17 mouse cellular contexts compared by ENCODE assay signal in the genomic region with DNA sequence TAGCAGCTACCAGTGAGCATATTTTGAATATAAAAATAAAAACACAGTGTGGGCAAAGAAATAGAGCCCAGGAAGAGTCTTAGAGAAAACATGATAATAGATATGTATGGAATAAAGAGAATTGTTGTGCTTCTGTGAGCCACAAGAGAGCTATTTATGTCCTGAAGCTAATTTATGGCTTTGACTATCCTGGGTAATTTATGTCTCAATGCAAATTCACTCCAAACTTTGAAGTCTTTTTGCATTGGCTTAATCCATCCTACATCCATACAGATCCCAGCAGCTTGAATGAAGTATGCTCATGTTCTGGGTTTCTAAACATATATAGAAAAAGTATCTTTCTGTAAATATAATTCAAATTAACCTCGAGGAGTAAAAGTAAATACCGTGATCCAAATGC.
A peak's percentile ranks its signal among the peaks of the same experiment; 100 is the strongest.
DNase-seq lines count a peak whose midpoint lies in the region; ATAC-seq lines count a peak whose summit lies in the region.
"Had no signal": no experiment of that assay in that cellular context is flagged by ENCODE, and none has a peak within 500 bp of the region (broad histone marks: within the 10 kb centered on the region; RNA-seq: fewer than 3 reads in every experiment).

No protein-coding gene starts in this region.

- no peaks in the 10 kb centered on the region for H3K27me3 ChIP-seq in hindbrain, embryonic 10.5 days (ENCODE audit: insufficient read depth, poor library complexity, severe bottlenecking)
- H3K27me3 ChIP-seq in hindbrain, embryonic 11.5 days (ENCODE audit: control insufficient read depth, insufficient read depth, low read length), result no peaks in the 10 kb centered on the region
- H3K27me3 ChIP-seq in hindbrain, embryonic 15.5 days, result no peaks in the 10 kb centered on the region
- H3K27me3 ChIP-seq in midbrain, embryonic 12.5 days, result no peaks in the 10 kb centered on the region
- no peaks in the 10 kb centered on the region for H3K27me3 ChIP-seq in neural tube, embryonic 14.5 days (ENCODE audit: control insufficient read depth, insufficient read depth, low read length)
- H3K27me3 ChIP-seq: limb, embryonic 15.5 days; megakaryocyte, embryonic 14.5 days; stomach, embryonic 15.5 days had no signal

- DNase-seq in hindbrain, embryonic 10.5 days (ENCODE audit: low spot score), result no peak
- no peak for DNase-seq in hindbrain, embryonic 11.5 days (ENCODE audit: low spot score)
- DNase-seq in B cell, adult 2 months, result no peak
- DNase-seq in thymus, postnatal 14 days, result no peak
- DNase-seq: cerebellum, adult 9-10 months; gastrocnemius, postnatal 25 days; kidney, adult 8-10 months; kidney, postnatal 36 days; lung, postnatal 14 days; spleen, adult 18-20 months had no signal

- H3K27ac ChIP-seq in hindbrain, embryonic 10.5 days, result peak overlapping the region; percentile 35
- no peak overlapping the region for H3K27ac ChIP-seq in hindbrain, embryonic 11.5 days (ENCODE audit: low read depth, low read length)
- H3K27ac ChIP-seq in hindbrain, embryonic 15.5 days (replicated peaks), result peak overlapping the region; percentile 43
- H3K27ac ChIP-seq in midbrain, embryonic 12.5 days (replicated peaks), result 0 out of 2 replicates have a peak overlapping the region, but pooled peaks have one; percentile 20
- 0 out of 2 replicates have a peak overlapping the region, but pooled peaks have one; percentile 28 for H3K27ac ChIP-seq in neural tube, embryonic 14.5 days (ENCODE audit: low read depth, low read length)
- H3K27ac ChIP-seq: embryonic facial prominence, embryonic 10.5 days; limb, embryonic 15.5 days; stomach, embryonic 15.5 days had no signal

- no peak overlapping the region for H3K9ac ChIP-seq in hindbrain, embryonic 11.5 days (ENCODE audit: low read depth, low read length)
- H3K9ac ChIP-seq in hindbrain, embryonic 15.5 days, result peak overlapping the region; percentile 33; the same call in 1 of the 2 replicates
- H3K9ac ChIP-seq in midbrain, embryonic 12.5 days (replicated peaks), result no peak overlapping the region
- H3K9ac ChIP-seq in neural tube, embryonic 14.5 days (replicated peaks; ENCODE audit: low read depth, low read length), result no peak overlapping the region
- H3K9ac ChIP-seq: limb, embryonic 15.5 days; stomach, embryonic 15.5 days had no signal

- H3K4me3 ChIP-seq in hindbrain, embryonic 10.5 days, result peak overlapping the region; percentile 28
- H3K4me3 ChIP-seq in hindbrain, embryonic 11.5 days (ENCODE audit: low read depth, low read length), result no peak overlapping the region
- peak overlapping the region; percentile 19; the same call in 1 of the 2 replicates for H3K4me3 ChIP-seq in hindbrain, embryonic 15.5 days
- H3K4me3 ChIP-seq in midbrain, embryonic 12.5 days, result 0 out of 2 replicates have a peak overlapping the region, but pooled peaks have one; percentile 7
- peak overlapping the region; percentile 6; the same call in 1 of the 2 replicates for H3K4me3 ChIP-seq in neural tube, embryonic 14.5 days (ENCODE audit: low read depth, low read length)
- H3K4me3 ChIP-seq: limb, embryonic 15.5 days; megakaryocyte, embryonic 14.5 days; stomach, embryonic 15.5 days had no signal

- whole genome bisulfite sequencing in hindbrain, embryonic 10.5 days, result 49% methylated on average over 2 of the region's 2 CpGs
- WGBS in hindbrain, embryonic 11.5 days, result 42% methylated on average over 2 of the region's 2 CpGs
- 12% methylated on average over 2 of the region's 2 CpGs for WGBS in hindbrain, embryonic 15.5 days
- WGBS in midbrain, embryonic 12.5 days, result 35% methylated on average over 2 of the region's 2 CpGs
- 2% methylated on average over 2 of the region's 2 CpGs for WGBS in neural tube, embryonic 14.5 days

- no peaks in the 10 kb centered on the region for H3K9me3 ChIP-seq in hindbrain, embryonic 10.5 days
- no peaks in the 10 kb centered on the region for H3K9me3 ChIP-seq in hindbrain, embryonic 11.5 days (ENCODE audit: control insufficient read depth, low read length)
- no peaks in the 10 kb centered on the region for H3K9me3 ChIP-seq in hindbrain, embryonic 15.5 days
- H3K9me3 ChIP-seq in midbrain, embryonic 12.5 days, result no peaks in the 10 kb centered on the region
- no peaks in the 10 kb centered on the region for H3K9me3 ChIP-seq in neural tube, embryonic 14.5 days (ENCODE audit: control insufficient read depth, low read length)
- H3K9me3 ChIP-seq: embryonic facial prominence, embryonic 10.5 days; limb, embryonic 15.5 days; stomach, embryonic 15.5 days had no signal

- H3K36me3 ChIP-seq in hindbrain, embryonic 10.5 days, result no peaks in the 10 kb centered on the region
- no peaks in the 10 kb centered on the region for H3K36me3 ChIP-seq in hindbrain, embryonic 11.5 days (ENCODE audit: control insufficient read depth, insufficient read depth, low read length)
- no peaks in the 10 kb centered on the region for H3K36me3 ChIP-seq in hindbrain, embryonic 15.5 days
- H3K36me3 ChIP-seq in midbrain, embryonic 12.5 days, result no peaks in the 10 kb centered on the region
- H3K36me3 ChIP-seq in neural tube, embryonic 14.5 days (ENCODE audit: control insufficient read depth, insufficient read depth, low read length), result no peaks in the 10 kb centered on the region
- H3K36me3 ChIP-seq: embryonic facial prominence, embryonic 10.5 days; limb, embryonic 15.5 days; stomach, embryonic 15.5 days had no signal

- H3K4me2 ChIP-seq in hindbrain, embryonic 11.5 days (replicated peaks; ENCODE audit: low read depth, low read length), result no peak overlapping the region
- H3K4me2 ChIP-seq in hindbrain, embryonic 15.5 days, result peak overlapping the region; percentile 48
- H3K4me2 ChIP-seq in midbrain, embryonic 12.5 days (replicated peaks), result peak overlapping the region; percentile 42
- peak overlapping the region; percentile 36 for H3K4me2 ChIP-seq in neural tube, embryonic 14.5 days (ENCODE audit: low read depth, low read length)
- H3K4me2 ChIP-seq: limb, embryonic 15.5 days; stomach, embryonic 15.5 days had no signal

- no peak for ATAC-seq in hindbrain, embryonic 11.5 days (ENCODE audit: low FRiP score)
- ATAC-seq in hindbrain, embryonic 15.5 days (ENCODE audit: low FRiP score, low read depth), result no peak
- no peak for ATAC-seq in midbrain, embryonic 12.5 days (ENCODE audit: low FRiP score, low read depth)
- ATAC-seq in neural tube, embryonic 14.5 days (ENCODE audit: low read depth), result no peak

- peaks cover 55% of the 10 kb centered on the region for H3K4me1 ChIP-seq in hindbrain, embryonic 10.5 days (replicated peaks)
- no peaks in the 10 kb centered on the region for H3K4me1 ChIP-seq in hindbrain, embryonic 11.5 days (replicated peaks; ENCODE audit: control insufficient read depth, insufficient read depth, low read length)
- peaks cover 28% of the 10 kb centered on the region for H3K4me1 ChIP-seq in hindbrain, embryonic 15.5 days (replicated peaks)
- H3K4me1 ChIP-seq in midbrain, embryonic 12.5 days, result peaks cover 20% of the 10 kb centered on the region
- peaks cover 12% of the 10 kb centered on the region for H3K4me1 ChIP-seq in neural tube, embryonic 14.5 days (ENCODE audit: control insufficient read depth, insufficient read depth, low read length)
- H3K4me1 ChIP-seq: limb, embryonic 15.5 days; megakaryocyte, embryonic 14.5 days; stomach, embryonic 15.5 days had no signal
